Mouse (Mus musculus) testis, adult 2 months (tissue): ENCODE data around the gene Acadvl. TPM values are rescaled to one million over a fixed set of nuclear protein-coding genes. Genes with fewer than 3 reads are reported as not detected.

Experiments used
- H3K27ac ChIP-seq: fragments of 200-500 bp; 2 replicates; pipeline ENCODE4 v1.5.1; 2012; ENCODE audit warnings: low read depth, low read length; ENCODE audit not compliant: control insufficient read depth, insufficient read depth
- H3K27me3 ChIP-seq: fragments of 200-500 bp; 2 replicates; pipeline ENCODE4 v1.6.1; 2012; ENCODE audit warnings: mild to moderate bottlenecking, low read length, moderate library complexity; ENCODE audit not compliant: control insufficient read depth, insufficient read depth
- H3K36me3 ChIP-seq: fragments of 200-500 bp; 2 replicates; pipeline ENCODE4 v1.6.1; 2012; ENCODE audit warnings: mild to moderate bottlenecking, low read length; ENCODE audit not compliant: control insufficient read depth, insufficient read depth
- H3K4me1 ChIP-seq: fragments of 200-500 bp; 2 replicates; pipeline ENCODE4 v1.6.1; 2012; ENCODE audit warnings: low read length; ENCODE audit not compliant: control insufficient read depth, insufficient read depth
- H3K4me3 ChIP-seq: fragments of 200-500 bp; 2 replicates; pipeline ENCODE4 v1.5.1; 2012; ENCODE audit warnings: low read depth, mild to moderate bottlenecking, low read length, moderate library complexity, mixed read lengths; ENCODE audit not compliant: control insufficient read depth
- CTCF ChIP-seq: fragments of 200-500 bp; IDR thresholded peaks from 2 replicates; pipeline ENCODE4 v1.5.1; 2012; ENCODE audit warnings: low read depth, mild to moderate bottlenecking, inconsistent platforms, low read length, moderate library complexity; ENCODE audit not compliant: control insufficient read depth, insufficient read depth, insufficient replicate concordance
- POLR2A ChIP-seq: fragments of 200-500 bp; IDR thresholded peaks from 2 replicates; pipeline ENCODE4 v1.6.1; 2012; ENCODE audit warnings: low read depth, mild to moderate bottlenecking, inconsistent platforms, low read length, moderate library complexity; ENCODE audit not compliant: control insufficient read depth
- polyA plus RNA-seq: library from polyadenylated mRNA; depleted of rRNA; stranded (reverse); fragments of >200 nt; gene quantifications from 2 replicates; pipeline ENCODE4 v1.2.3, GENCODE M21; 2012

Gene Acadvl
- polyA plus RNA-seq, 1 experiment = 20.6 TPM

- Histone ChIP-seq H3K27me3 (no peaks in the 10 kb centered on the region), H3K27ac (no peak overlapping the region), H3K4me3 (no peak overlapping the region), H3K36me3 (peaks cover 6% of the 10 kb centered on the region), H3K4me1 (peaks cover 9% of the 10 kb centered on the region)
- TF ChIP-seq POLR2A (no peak), CTCF (no peak)
Observed at GRCm38 (mm10) chr11:70010961-70011360, 4.2 kb downstream of the Acadvl start.

GRCm38 (mm10) chr11:70010548-70010947, 4.7 kb downstream of the Acadvl start:
- Histone ChIP-seq H3K36me3 (peaks cover 6% of the 10 kb centered on the region), H3K4me3 (no peak overlapping the region), H3K27ac (no peak overlapping the region), H3K4me1 (peaks cover 9% of the 10 kb centered on the region), H3K27me3 (no peaks in the 10 kb centered on the region)
- no peak for TF ChIP-seq CTCF
- TF ChIP-seq POLR2A = no peak

GRCm38 (mm10) chr11:70010033-70010432, 5.2 kb downstream of the Acadvl start:
- H3K27me3 ChIP-seq = no peaks in the 10 kb centered on the region

GRCm38 (mm10) chr11:70005521-70005920, 9.7 kb downstream of the Acadvl start:
- Histone ChIP-seq H3K27me3 (no peaks in the 10 kb centered on the region), H3K4me1 (no peaks in the 10 kb centered on the region; the same call in 1 of the 2 replicates), H3K4me3 (no peak overlapping the region), H3K36me3 (peaks cover 6% of the 10 kb centered on the region), H3K27ac (no peak overlapping the region)
- no peak; the same call in 1 of the 2 replicates for TF ChIP-seq CTCF
- TF ChIP-seq POLR2A = no peak

More at GRCm38 (mm10) chr11:70010033-70010432, 5.2 kb downstream of the Acadvl start:
- Histone ChIP-seq H3K4me3 (no peak overlapping the region), H3K36me3 (peaks cover 6% of the 10 kb centered on the region), H3K27ac (no peak overlapping the region), H3K4me1 (peaks cover 7% of the 10 kb centered on the region)
- TF ChIP-seq POLR2A (no peak), CTCF (no peak)

GRCm38 (mm10) chr11:70002471-70002870, 12.7 kb downstream of the Acadvl start:
- peaks cover 3% of the 10 kb centered on the region for H3K36me3 ChIP-seq

GRCm38 (mm10) chr11:70001865-70002264, 13.3 kb downstream of the Acadvl start:
- H3K4me3 ChIP-seq = no peak overlapping the region
- no peak for TF ChIP-seq POLR2A
- no peak for TF ChIP-seq CTCF
- H3K36me3 ChIP-seq = peaks cover 3% of the 10 kb centered on the region
- H3K4me1 ChIP-seq = peaks cover 20% of the 10 kb centered on the region
- H3K27ac ChIP-seq = no peak overlapping the region
- H3K27me3 ChIP-seq = no peaks in the 10 kb centered on the region

More at GRCm38 (mm10) chr11:70002471-70002870, 12.7 kb downstream of the Acadvl start:
- H3K27me3 ChIP-seq = no peaks in the 10 kb centered on the region
- no peak overlapping the region for H3K27ac ChIP-seq
- no peak for TF ChIP-seq POLR2A
- TF ChIP-seq CTCF = no peak
- peaks cover 18% of the 10 kb centered on the region for H3K4me1 ChIP-seq
- H3K4me3 ChIP-seq = no peak overlapping the region

GRCm38 (mm10) chr11:70001159-70001558, 14.1 kb downstream of the Acadvl start:
- Histone ChIP-seq H3K27me3 (no peaks in the 10 kb centered on the region), H3K27ac (peak overlapping the region; percentile 88), H3K4me1 (peaks cover 20% of the 10 kb centered on the region), H3K36me3 (peaks cover 3% of the 10 kb centered on the region), H3K4me3 (peak overlapping the region; percentile 80)
- TF ChIP-seq POLR2A (no peak), CTCF (no peak)

- H3K4me1 ChIP-seq = peaks cover 20% of the 10 kb centered on the region
- H3K36me3 ChIP-seq = peaks cover 3% of the 10 kb centered on the region
- H3K27ac ChIP-seq = peak within 1 kb of the TSS; percentile 88
- H3K4me3 ChIP-seq = peak within 1 kb of the TSS; percentile 82
- no peaks in the 10 kb centered on the region for H3K27me3 ChIP-seq
- TF ChIP-seq CTCF = peak; percentile 13; the same call in 1 of the 2 replicates
- TF ChIP-seq POLR2A = peak; percentile 87
Observed at GRCm38 (mm10) chr11:70000396-70000898, 14.8 kb downstream of the Acadvl start, which contains the start of gene Dvl2. Dvl2 (plus strand) TSS chr11:70000595.
